Mouse (Mus musculus) retina, postnatal 1 day (tissue): ENCODE results near the gene Rxfp3.
"Not testable (repeated sequence)": the region's sequence is repeated elsewhere in the genome, so short reads cannot be mapped to it uniquely, and the experiment has no call there.

Experiments used
- DNase-seq: peaks from one replicate; pipeline ENCODE4 v3.0.0-alpha.2; 2012

Gene Rxfp3

DNA sequence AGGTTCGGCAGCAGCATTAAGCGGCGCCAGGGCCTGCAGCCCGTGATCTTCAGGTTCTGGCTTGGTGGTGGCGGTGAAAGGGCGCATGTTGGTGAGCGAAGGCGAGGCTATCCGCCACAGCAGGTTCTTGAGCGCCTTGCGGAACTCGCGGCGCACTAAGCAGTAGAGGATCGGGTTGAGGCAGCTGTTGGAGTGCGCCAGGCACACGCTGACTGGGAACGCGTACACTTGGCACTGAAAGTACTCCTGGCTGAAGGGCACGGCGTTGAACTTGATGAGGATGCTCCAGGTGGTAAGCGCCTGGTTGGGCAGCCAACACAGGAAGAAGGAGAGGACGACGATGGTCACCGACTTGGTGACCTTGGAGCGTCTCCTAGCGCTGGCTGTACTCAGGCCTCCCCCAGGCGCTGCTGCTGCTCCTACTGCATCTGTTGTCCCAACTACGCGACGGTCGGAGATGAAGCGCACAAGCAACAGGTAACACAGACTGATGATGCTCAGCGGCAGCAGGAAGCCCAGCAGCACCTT is 1.8 kb downstream of the Rxfp3 start:
- DNase-seq = peak; percentile 41

DNA sequence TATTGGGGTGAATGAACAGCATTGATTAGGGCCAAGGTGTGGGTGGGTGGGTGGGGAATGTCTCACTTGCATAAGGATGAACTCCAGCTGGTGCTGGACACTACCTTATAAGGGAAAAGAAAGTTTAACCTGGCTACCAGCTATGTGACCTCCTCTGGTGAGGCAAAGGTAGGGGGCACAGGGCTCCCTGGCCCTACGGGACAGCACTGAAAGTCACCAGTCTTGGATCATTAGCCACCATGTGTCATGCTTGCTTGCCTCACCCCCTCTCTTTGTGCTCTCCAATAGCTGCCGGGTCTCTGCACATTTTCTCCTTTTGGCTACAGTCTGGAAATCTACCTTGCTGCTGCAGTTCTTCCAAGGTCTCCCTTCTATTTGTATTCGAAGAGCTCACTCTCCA is 7.6 kb downstream of the Rxfp3 start:
- no peak for DNase-seq

DNA sequence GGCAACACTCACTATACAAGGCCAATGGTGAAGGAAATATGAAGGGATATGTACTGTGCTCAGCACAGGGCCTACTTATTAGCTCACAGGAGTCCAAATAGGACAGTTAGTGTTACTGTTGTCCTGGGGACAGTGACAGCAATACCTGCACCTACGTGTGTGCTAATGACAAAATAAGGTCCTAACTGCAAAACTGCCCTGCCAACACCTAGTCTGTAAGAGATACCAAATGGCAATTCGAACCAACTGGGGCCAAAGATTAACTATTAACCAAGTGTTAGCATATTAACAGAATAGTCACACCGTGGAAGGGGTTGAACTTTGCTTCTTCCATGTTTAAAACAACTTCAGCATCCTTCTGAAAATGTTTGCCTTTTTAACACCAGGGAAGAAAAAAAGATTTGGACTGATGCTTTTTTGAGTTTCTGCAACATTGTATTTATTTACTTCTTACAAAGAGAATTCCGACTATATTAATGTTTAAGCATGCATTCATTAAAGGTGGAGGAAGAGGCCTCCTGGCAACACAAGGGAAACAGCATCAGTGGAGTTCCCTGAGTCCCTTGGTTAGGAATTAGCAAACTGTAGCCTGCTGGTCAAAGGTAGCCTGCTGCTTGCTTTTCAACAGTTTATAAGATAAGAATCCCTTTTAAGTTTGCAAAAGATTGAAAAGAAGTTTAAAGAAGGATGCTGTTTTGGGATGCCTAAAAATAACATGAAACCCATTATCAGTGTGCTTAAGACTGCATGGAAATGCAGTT is 10.8 kb downstream of the Rxfp3 start:
- DNase-seq = no peak

DNA sequence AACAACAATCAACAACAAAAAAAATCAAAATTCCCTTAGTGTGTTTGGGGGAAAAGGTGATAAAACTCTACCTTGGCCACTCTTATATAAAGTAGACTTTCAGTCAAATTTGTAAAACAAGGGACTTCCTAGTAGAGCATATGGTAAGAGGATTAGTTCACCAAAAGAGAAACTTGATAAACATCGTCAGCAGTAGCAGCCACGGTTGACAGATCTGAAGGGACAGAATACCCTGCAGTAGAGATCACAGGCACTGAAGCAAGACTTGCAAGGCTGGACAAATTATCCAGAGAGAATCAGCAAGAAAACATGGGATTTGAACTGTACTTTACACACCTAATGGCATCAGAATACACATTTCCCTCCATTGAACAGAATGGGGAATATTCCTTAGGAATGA is 22.9 kb downstream of the Rxfp3 start:
- no peak for DNase-seq

DNA sequence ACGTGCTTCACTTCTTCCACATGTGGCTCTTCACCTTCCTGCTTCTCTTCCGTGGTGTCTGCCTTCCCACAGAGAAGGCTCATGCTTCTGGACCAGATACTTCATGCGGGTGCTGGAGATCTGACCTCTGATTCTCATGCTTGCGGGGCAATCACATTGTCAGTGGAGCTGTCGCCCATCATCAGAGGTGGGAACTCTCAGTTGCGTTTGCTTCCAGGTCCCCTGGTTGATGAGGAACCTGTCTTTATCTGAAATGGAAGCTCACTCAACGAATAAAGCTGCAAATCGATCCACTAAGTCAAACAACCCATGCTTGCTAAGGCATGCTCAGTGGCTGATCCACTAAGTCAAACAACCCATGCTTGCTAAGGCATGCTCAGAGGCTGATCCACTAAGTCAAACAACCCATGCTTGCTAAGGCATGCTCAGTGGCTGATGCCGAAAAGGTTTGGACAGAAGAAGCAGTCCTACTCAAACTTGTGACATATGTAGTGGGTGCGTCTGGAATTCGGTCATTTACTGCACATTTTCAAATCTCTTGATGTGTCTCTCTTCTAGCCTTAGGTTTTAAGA is 26.7 kb downstream of the Rxfp3 start:
- no peak for DNase-seq

DNA sequence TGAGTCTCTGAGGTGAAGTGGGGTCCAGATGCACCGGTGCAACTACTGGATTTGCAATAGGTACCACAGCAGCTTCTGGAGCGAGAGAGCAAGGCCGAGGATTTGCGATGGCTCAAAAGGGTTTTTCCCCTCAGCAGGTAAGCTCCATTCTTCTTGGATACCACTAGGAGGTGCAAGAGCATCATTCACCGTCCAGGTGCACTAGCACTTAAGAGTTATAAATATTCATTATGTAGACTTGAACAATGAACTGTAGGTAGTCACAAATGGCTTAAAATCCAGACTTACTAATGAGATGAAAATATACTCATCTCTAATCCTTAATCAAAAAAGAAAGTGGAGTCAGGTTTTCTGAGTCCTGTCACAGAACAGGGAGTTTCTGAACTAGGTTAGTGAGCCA is 29.0 kb downstream of the Rxfp3 start:
- peak; percentile 38 for DNase-seq

DNA sequence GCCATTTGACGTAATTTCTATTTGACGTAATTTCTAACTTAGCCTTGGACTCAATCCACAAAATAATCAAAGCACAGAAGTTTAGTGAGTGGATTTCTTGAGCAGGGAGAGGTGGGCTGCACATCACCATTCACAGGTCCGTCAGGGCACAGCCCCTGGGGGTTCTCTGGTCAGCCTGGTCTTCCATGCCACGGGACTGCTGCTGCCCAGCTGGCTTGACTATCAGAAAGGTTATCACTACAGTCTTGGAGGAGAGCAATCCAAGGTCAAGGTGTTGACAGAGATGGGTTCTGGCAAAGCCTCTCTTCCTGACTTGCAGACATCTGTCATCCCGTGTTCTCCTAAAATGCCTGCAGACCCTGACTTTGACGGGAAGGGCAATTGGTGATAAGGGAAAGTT is 33.1 kb downstream of the Rxfp3 start:
- DNase-seq = no peak

DNA sequence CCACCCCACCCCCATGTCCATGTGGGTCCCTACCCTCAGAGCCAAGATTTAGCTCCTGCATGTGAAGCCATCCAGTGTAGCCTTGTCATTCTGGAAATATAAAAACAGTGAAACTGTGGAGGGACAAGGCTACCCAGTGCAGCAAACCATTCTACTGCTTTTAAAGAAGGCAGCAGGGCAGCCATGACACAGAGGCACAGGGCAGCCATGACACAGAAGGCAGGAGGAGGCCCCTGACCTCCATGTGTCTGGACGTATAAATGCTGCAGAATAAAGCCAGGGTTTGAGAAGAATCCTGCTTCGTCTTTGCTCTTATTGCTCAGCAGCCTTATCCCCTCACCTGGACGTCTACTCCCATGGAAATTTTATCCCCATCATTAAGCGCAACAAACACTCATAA is 34.0 kb downstream of the Rxfp3 start:
- DNase-seq = no peak

DNA sequence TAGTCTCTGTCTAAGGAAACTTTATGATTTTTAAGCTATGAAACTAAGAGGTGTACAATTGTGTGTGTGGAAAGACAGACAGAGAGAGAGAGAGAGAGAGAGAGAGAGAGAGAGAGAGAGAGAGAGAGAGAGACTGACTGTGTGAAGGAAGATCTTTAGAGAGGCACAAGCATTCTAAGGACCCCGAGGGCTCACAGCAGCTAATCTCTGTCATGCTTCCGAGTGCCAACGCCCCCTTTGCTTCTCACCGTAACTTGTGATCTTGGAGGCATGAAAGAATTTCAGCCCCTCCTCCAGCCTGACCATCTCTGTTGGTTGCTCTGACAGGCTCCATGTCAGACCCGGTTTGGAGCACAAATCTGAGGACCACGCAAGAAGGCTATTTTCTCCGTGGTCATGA is 37.4 kb downstream of the Rxfp3 start, which contains the start of gene Slc45a2:
Gene Slc45a2 (plus strand): TSS at position 301 of the 400 bp plus-strand sequence.
- no peak for DNase-seq

DNA sequence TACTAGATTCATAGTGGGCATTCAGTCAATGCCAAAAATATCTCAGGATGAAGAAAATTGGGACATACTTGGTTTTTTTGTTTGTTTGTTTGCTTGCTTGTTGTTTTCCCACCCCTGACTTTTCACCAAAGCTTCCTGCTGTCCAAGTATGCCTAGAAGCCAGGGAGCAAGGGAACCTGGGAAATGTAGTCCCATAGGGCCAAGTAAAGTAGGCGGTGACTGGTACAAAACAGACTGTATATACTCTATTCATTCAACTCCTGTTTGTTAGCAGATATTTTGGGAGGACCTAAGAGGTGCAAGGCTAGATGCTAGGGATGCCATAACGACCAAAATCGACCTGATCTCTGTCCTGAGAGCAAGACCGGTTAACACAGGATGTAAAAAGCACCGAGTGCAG is 38.0 kb downstream of the Rxfp3 start:
- peak; percentile 19 for DNase-seq

DNA sequence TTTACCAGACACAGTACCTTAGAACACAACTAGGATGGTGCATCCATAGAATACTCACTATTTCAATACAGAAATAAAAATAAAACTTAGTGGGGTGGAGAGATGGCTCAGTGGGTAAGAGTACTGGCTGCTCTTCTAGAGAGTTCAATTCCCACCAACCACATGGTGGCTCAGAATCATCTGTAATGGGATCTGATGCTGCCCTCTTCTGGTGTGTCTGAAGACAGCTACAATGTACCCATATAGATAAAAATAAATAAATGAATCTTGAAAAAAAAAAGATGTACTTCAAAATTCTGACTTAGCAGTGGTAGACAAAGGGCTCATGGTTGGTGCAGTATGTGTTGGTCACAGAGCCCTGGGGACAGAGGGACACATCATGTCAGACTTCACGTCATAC is 46.2 kb downstream of the Rxfp3 start:
- no peak for DNase-seq

DNA sequence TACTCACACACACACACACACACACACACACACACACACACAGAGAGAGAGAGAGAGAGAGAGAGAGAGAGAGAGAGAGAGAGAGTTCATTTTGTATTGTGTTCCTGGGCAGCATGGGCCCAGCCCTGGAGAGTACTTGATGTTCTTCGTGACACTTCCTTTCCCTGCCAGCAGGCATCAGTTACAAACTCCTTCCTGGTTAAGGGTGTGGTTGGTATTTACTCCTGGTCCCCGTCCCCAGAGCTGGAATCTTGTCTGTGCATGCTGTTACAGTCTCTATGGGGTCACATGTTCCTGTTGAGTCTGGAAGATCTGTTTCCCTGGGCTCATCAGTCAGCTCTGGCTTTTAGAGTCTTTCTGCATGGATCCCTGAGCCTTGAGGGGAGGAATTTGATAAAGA is 47.4 kb downstream of the Rxfp3 start:
- no peak for DNase-seq

DNA sequence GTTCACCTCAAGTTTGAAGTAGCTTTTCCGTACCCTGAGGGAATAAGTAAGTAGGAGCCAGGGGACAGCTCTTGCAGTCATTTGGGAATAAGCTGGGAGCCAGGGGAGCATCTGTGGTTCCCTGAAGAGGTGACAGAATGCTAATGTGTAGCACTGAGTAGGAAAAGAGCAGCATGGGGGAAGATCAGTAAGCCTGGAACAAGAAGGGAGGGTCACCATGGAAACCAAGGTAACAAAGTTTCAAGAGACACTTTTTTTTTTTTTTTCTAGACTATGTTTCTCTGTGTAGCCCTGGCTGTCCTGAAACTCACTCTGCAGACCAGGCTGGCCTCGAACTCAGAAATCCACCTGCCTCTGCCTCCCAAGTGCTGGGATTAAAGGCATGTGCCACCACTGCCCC is 51.3 kb downstream of the Rxfp3 start:
- DNase-seq = not testable (repeated sequence)

DNA sequence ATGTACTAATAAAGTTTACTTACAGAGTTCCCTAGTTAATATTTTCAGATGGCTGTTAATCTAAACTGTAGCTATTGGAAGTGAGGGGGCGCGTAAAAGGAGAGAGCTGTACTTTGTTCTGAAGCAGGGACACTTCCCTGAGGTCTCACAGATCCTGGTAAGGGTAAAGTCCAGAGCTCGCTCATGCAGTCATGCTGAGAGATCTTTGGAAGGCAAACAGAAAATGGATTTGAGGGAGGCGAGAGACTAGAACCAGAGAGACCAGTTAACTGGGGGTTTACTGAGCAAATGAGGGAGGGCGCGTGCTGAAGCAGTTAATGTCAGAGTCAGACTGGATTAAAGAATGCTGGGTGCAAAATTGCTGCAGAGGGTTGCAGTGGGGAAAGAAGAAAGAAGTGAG is 52.0 kb downstream of the Rxfp3 start:
- no peak for DNase-seq
